Mouse (Mus musculus) heart, embryonic 14.5 days (tissue): ENCODE data around the gene Pdzk1ip1. TPM values are rescaled to one million over a fixed set of nuclear protein-coding genes. Genes with fewer than 3 reads are reported as not detected.

Experiments
- ATAC-seq: fragments of 200-750 bp; cut with Nextera tagmentation; 2 replicates; pipeline ENCODE4 v1.8.0; 2017; ENCODE audit warnings: low read depth, moderate TSS enrichment; ENCODE audit not compliant: insufficient number of reproducible peaks, insufficient read depth, low FRiP score
- H3K27ac ChIP-seq, 2 experiments: fragments of 200-500 bp in 1 of 2; fragments of 300-500 bp in 1 of 2; sonication (generic) in 1 of 2; replicated peaks in 1 of 2; 2 replicates each; pipeline ENCODE4 v1.5.1; 2012 to 2014; ENCODE audit warnings: low read depth in 2 of 2, low read length in 2 of 2, control low read depth in 1 of 2, mild to moderate bottlenecking in 1 of 2, mixed read lengths in 1 of 2; ENCODE audit not compliant: control insufficient read depth in 1 of 2, insufficient read depth in 1 of 2
- H3K27me3 ChIP-seq: fragments of 300-500 bp; sonication (generic); 2 replicates; pipeline ENCODE4 v1.6.1; 2014; ENCODE audit warnings: mild to moderate bottlenecking, low read length, control low read depth; ENCODE audit not compliant: control insufficient read depth, insufficient read depth
- H3K36me3 ChIP-seq: fragments of 300-500 bp; sonication (generic); 2 replicates; pipeline ENCODE4 v1.6.1; 2014; ENCODE audit warnings: mild to moderate bottlenecking, control low read depth, low read length, mixed read lengths; ENCODE audit not compliant: control insufficient read depth, insufficient read depth
- H3K4me1 ChIP-seq, 2 experiments: fragments of 200-500 bp in 1 of 2; fragments of 300-500 bp in 1 of 2; sonication (generic) in 1 of 2; 2 replicates each; pipeline ENCODE4 v1.6.1; 2012 to 2014; ENCODE audit warnings: low read length in 2 of 2, control low read depth in 1 of 2, mixed read lengths in 1 of 2; ENCODE audit not compliant: control insufficient read depth in 2 of 2, insufficient read depth in 2 of 2
- H3K4me2 ChIP-seq: fragments of 300-500 bp; sonication (generic); 2 replicates; pipeline ENCODE4 v1.6.1; 2014; ENCODE audit warnings: mild to moderate bottlenecking, low read length
- H3K4me3 ChIP-seq, 2 experiments: fragments of 200-500 bp in 1 of 2; fragments of 300-500 bp in 1 of 2; sonication (generic) in 1 of 2; 2 replicates each; pipeline ENCODE4 v1.5.1; 2012 to 2014; ENCODE audit warnings: low read length in 2 of 2, mild to moderate bottlenecking in 2 of 2, control low read depth in 1 of 2, low read depth in 1 of 2, moderate library complexity in 1 of 2; ENCODE audit not compliant: control insufficient read depth in 1 of 2, insufficient read depth in 1 of 2
- H3K9ac ChIP-seq: fragments of 300-500 bp; sonication (generic); 2 replicates; pipeline ENCODE4 v1.6.1; 2014; ENCODE audit warnings: mild to moderate bottlenecking, low read length
- H3K9me3 ChIP-seq: fragments of 300-500 bp; sonication (generic); 2 replicates; pipeline ENCODE4 v1.6.1; 2016; ENCODE audit warnings: low read length, control low read depth; ENCODE audit not compliant: control insufficient read depth
- WGBS: fragments of 180-500 bp; shearing (Covaris S2); extraction: QIAGEN DNeasy Blood & Tissue Kit; methylation state at CpG from one replicate; pipeline ENCODE4 v1.1.7; 2014; 5-methylcytosine and 5-hydroxymethylcytosine counted together
- polyA plus RNA-seq: library from polyadenylated mRNA; unstranded; fragments of >200 nt; fragmentation: Nextera tagmentation; extraction: Ambion mirVana; gene quantifications from 2 replicates; pipeline ENCODE4 v1.2.1, GENCODE M21; 2014

Pdzk1ip1 gene
- polyA plus RNA-seq, 1 experiment from 2014 or later: 4.1 TPM

- no peak overlapping the region for H3K4me3 ChIP-seq
- H3K9ac ChIP-seq: no peak overlapping the region
- 31% methylated on average over 10 of the region's 10 CpGs for WGBS
- peaks cover 14 to 16% of the 10 kb centered on the region in 2 experiments for H3K4me1 ChIP-seq
- H3K27me3 ChIP-seq: peaks cover 6% of the 10 kb centered on the region; the same call in 1 of the 2 replicates
- no peak overlapping the region for H3K4me2 ChIP-seq
- no peaks in the 10 kb centered on the region for H3K36me3 ChIP-seq
- no peaks in the 10 kb centered on the region for H3K9me3 ChIP-seq
- no peak overlapping the region for H3K27ac ChIP-seq
- ATAC-seq: peak; percentile 64
Observed at GRCm38 (mm10) chr4:115078892-115079820, 9.4 kb upstream of the Pdzk1ip1 start.

GRCm38 (mm10) chr4:115079821-115080349 lies 8.6 kb upstream of the Pdzk1ip1 start:
- H3K4me1 ChIP-seq: peaks cover 14% of the 10 kb centered on the region in 2 experiments
- no peak overlapping the region for H3K4me3 ChIP-seq
- H3K4me2 ChIP-seq: no peak overlapping the region
- H3K9me3 ChIP-seq: no peaks in the 10 kb centered on the region
- no peak overlapping the region for H3K9ac ChIP-seq
- no peaks in the 10 kb centered on the region for H3K36me3 ChIP-seq
- ATAC-seq: no peak
- H3K27ac ChIP-seq: no peak overlapping the region
- WGBS: 21% methylated on average over 5 of the region's 5 CpGs
- H3K27me3 ChIP-seq: no peaks in the 10 kb centered on the region; the same call in 1 of the 2 replicates

DNA sequence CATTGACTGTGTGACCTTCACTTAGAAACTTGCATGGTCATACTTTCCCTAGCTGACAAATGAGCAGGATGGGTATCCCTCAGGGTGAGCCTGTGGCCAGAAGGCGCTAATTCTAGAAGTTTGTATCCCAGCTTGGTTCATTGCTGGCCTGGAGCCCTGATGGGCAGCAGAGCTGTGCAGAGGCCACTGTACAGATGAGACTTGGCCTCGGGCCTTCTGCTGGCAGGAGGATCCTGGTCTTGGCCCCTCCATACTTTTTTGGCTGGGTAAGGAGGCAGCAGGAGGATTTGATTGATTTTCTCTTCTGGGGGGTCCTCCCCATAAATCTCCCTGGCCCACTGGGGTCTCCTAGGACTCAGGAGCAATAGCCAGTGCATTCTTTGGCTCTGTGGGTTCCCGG lies 5.5 kb upstream of the Pdzk1ip1 start:
- no peak overlapping the region for H3K27ac ChIP-seq
- no peak overlapping the region for H3K4me3 ChIP-seq
- WGBS: 73% methylated on average over 3 of the region's 3 CpGs
- H3K9ac ChIP-seq: no peak overlapping the region
- no peak for ATAC-seq
- H3K9me3 ChIP-seq: no peaks in the 10 kb centered on the region
- H3K36me3 ChIP-seq: no peaks in the 10 kb centered on the region
- H3K27me3 ChIP-seq: peaks cover 8% of the 10 kb centered on the region
- H3K4me1 ChIP-seq: peaks cover 10% of the 10 kb centered on the region in 2 experiments
- H3K4me2 ChIP-seq: no peak overlapping the region

GRCm38 (mm10) chr4:115085522-115086095 lies 2.9 kb upstream of the Pdzk1ip1 start:
- no peaks in the 10 kb centered on the region for H3K9me3 ChIP-seq
- no peak overlapping the region for H3K4me3 ChIP-seq
- peaks cover 29% of the 10 kb centered on the region for H3K27me3 ChIP-seq
- 17% methylated on average over 6 of the region's 6 CpGs for WGBS
- H3K4me2 ChIP-seq: no peak overlapping the region
- H3K27ac ChIP-seq: no peak overlapping the region
- no peak overlapping the region for H3K9ac ChIP-seq
- no peaks in the 10 kb centered on the region; a peak in 1 of 4 replicates for H3K4me1 ChIP-seq
- ATAC-seq: no peak
- no peaks in the 10 kb centered on the region for H3K36me3 ChIP-seq

DNA sequence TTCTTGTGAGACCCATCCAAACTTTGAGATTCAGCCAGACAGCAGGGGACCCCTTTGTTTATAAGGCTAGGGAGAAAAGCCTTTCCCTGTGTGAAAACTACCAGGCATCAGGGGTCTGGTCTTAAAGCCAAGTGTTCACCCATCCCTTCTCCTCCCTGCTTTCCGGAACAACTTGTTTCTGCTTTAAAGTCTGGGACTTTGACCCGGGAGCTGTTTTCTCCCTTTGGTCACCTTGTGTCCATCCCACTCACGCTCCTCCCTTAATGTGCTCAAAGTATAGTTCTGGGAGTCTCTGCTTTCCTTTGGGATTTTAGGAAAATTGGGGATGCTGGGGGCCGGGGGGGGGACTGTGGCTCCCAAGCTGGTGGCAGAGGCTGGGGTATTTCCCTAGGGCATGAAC lies 2.3 kb upstream of the Pdzk1ip1 start:
- WGBS: 53% methylated on average over 4 of the region's 4 CpGs
- no peaks in the 10 kb centered on the region; a peak in 1 of 4 replicates for H3K4me1 ChIP-seq
- no peak overlapping the region for H3K27ac ChIP-seq
- no peak overlapping the region for H3K9ac ChIP-seq
- H3K9me3 ChIP-seq: no peaks in the 10 kb centered on the region
- ATAC-seq: no peak
- H3K36me3 ChIP-seq: no peaks in the 10 kb centered on the region
- H3K27me3 ChIP-seq: peaks cover 29% of the 10 kb centered on the region
- no peak overlapping the region for H3K4me3 ChIP-seq
- no peak overlapping the region for H3K4me2 ChIP-seq

DNA sequence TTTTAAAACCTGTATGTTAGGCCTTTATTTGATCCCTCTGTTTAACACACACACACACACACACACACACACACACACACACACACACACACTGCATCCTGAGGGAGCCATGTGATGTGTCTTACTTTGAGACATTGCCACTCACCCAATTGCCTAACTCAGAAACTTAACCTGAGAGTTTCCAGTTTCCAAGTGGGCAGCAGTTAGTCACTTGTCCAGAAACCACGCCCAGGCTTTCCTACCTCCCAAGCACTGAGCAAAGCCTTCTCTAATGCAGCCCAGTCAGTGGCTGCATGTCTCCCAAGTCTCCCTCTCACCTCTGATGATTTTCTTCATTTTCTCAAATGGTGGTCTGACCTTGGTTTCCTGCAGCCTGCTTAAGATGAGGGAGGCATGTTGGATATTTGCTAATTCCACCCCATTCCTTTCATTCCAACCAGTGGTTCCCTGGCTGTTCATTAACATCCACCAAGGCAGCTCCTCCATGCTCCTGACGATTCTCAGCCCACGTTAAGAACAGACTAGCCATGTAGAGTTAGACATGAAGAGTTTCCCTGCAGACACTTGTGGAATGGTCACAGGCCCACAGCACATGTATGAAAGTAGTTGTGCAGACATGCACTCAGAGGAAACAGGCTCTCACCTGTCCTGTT lies 1.6 kb upstream of the Pdzk1ip1 start:
- Histone ChIP-seq H3K4me1 (no peaks in the 10 kb centered on the region; a peak in 1 of 4 replicates), H3K27ac (no peak overlapping the region), H3K27me3 (peaks cover 29% of the 10 kb centered on the region), H3K4me3 (no peak overlapping the region), H3K9ac (no peak overlapping the region), H3K9me3 (no peaks in the 10 kb centered on the region), H3K36me3 (no peaks in the 10 kb centered on the region), H3K4me2 (no peak overlapping the region)
- WGBS: 48% methylated on average over 3 of the region's 3 CpGs
- no peak for ATAC-seq

DNA sequence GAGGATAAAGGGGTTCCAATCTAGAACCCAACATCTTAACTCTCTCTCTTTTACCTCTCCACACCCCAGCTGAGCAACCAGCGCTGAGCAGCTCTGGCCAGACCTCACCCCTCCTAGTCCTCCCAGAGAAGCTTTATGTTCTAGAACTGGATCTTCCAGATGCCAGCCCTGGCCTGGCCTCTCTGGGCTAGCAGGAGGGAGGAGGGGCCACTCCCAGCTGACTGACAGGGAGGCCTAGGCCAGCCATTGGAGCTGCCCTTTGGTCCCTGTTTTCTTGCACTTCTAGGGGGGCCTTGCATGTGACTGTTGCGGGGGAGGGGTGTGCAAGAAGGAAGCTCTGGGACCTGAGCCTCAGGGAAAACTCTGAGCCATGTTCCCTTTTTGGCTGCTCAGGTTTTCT lies 2.1 kb downstream of the Pdzk1ip1 start:
- H3K27ac ChIP-seq: no peak overlapping the region
- no peaks in the 10 kb centered on the region for H3K9me3 ChIP-seq
- H3K4me1 ChIP-seq: peaks cover 0 to 3% of the 10 kb centered on the region in 2 experiments; a peak in 2 of 4 replicates
- peaks cover 40% of the 10 kb centered on the region for H3K27me3 ChIP-seq
- no peak overlapping the region for H3K9ac ChIP-seq
- no peak for ATAC-seq
- WGBS: 67% methylated on average over 2 of the region's 2 CpGs
- no peaks in the 10 kb centered on the region for H3K36me3 ChIP-seq
- H3K4me3 ChIP-seq: no peak overlapping the region
- no peak overlapping the region for H3K4me2 ChIP-seq
